Mouse (Mus musculus) cerebellum, adult 2 months (tissue): ENCODE measurements at regions not wholly inside any gene's neighbourhood (a gene's known extent, or its start where the extent isn't known, plus 50 kb on each side); places are given as distances from the start of the nearest gene placed in this dataset.

Experiments
- DNase-seq, 2 experiments: peaks; one replicate each; pipeline ENCODE4 v3.0.0; 2021
- H3K27ac ChIP-seq: fragments of 200-500 bp; 2 replicates; pipeline ENCODE4 v1.5.1; 2012; ENCODE audit warnings: low read length, control low read depth, inconsistent platforms; ENCODE audit not compliant: insufficient read depth
- H3K27me3 ChIP-seq: fragments of 200-500 bp; 2 replicates; pipeline ENCODE4 v1.6.1; 2012; ENCODE audit warnings: inconsistent platforms, mild to moderate bottlenecking, low read length, moderate library complexity; ENCODE audit not compliant: control insufficient read depth, insufficient read depth
- H3K4me1 ChIP-seq: fragments of 200-500 bp; 2 replicates; pipeline ENCODE4 v1.6.1; 2011; ENCODE audit warnings: low read length; ENCODE audit not compliant: control insufficient read depth, insufficient read depth
- H3K4me3 ChIP-seq: fragments of 200-500 bp; replicated peaks from 2 replicates; pipeline ENCODE3; 2011; ENCODE audit warnings: mild to moderate bottlenecking, low read depth, low read length, control low read depth; ENCODE audit not compliant: insufficient read depth
- CTCF ChIP-seq: fragments of 200-500 bp; IDR thresholded peaks from 2 replicates; pipeline ENCODE4 v1.5.1; 2011; ENCODE audit warnings: low read depth, mild to moderate bottlenecking, control low read depth, low read length, moderate library complexity, borderline replicate concordance; ENCODE audit not compliant: insufficient read depth
- POLR2A ChIP-seq: fragments of 200-500 bp; IDR thresholded peaks from 2 replicates; pipeline ENCODE4 v1.6.1; 2011; ENCODE audit warnings: low read length, control low read depth, borderline replicate concordance; ENCODE audit not compliant: insufficient read depth
- WGBS: fragments of 180-500 bp; shearing (Covaris S2); methylation state at CpG from one replicate; pipeline ENCODE4 v1.1.7; 2018; 5-methylcytosine and 5-hydroxymethylcytosine counted together

- TF ChIP-seq POLR2A (no peak), CTCF (no peak)
- 81% methylated on average over 3 of the region's 3 CpGs for WGBS
- H3K27ac ChIP-seq, result no peak overlapping the region
- no peak for DNase-seq
- H3K4me1 ChIP-seq, result no peaks in the 10 kb centered on the region
- H3K27me3 ChIP-seq, result no peaks in the 10 kb centered on the region
- no peak overlapping the region for H3K4me3 ChIP-seq
Observed at GRCm38 (mm10) chr3:132237344-132237743, 152.3 kb downstream of the Dkk2 start.

- no peak overlapping the region for H3K27ac ChIP-seq
- no peaks in the 10 kb centered on the region for H3K27me3 ChIP-seq
- DNase-seq, result no peak
- H3K4me3 ChIP-seq, result no peak overlapping the region
- no peaks in the 10 kb centered on the region for H3K4me1 ChIP-seq
- TF ChIP-seq CTCF (no peak), POLR2A (no peak)
- 91% methylated on average over 1 of the region's 1 CpGs for WGBS
Observed at GRCm38 (mm10) chr3:132257834-132258233, 172.7 kb downstream of the Dkk2 start.

DNA sequence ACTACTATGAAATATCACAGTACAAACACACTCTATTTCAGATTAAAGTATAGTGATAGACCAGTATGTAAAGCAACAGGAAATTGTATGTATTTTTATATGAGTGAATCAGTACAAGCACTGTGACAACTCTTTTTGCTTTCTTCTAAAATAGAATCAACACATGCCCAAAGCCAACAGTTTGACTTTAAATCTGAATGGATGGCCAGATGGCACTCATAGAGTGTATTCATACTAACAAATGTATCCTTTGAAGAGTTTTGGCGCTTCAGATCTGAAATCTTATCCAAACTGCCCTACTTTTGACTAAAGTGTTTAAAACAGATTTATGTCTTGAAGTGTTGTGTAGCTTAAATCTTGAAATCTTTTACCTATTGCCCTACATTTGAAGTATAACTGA is 184.5 kb downstream of the Dkk2 start:
- Histone ChIP-seq H3K4me1 (no peaks in the 10 kb centered on the region), H3K27ac (no peak overlapping the region), H3K4me3 (no peak overlapping the region), H3K27me3 (no peaks in the 10 kb centered on the region)
- 56% methylated on average over 1 of the region's 1 CpGs for WGBS
- TF ChIP-seq POLR2A (no peak), CTCF (no peak)
- no peak for DNase-seq

- 7% methylated on average over 10 of the region's 10 CpGs for WGBS
Observed at GRCm38 (mm10) chr3:132274786-132275185, 189.7 kb downstream of the Dkk2 start.

DNA sequence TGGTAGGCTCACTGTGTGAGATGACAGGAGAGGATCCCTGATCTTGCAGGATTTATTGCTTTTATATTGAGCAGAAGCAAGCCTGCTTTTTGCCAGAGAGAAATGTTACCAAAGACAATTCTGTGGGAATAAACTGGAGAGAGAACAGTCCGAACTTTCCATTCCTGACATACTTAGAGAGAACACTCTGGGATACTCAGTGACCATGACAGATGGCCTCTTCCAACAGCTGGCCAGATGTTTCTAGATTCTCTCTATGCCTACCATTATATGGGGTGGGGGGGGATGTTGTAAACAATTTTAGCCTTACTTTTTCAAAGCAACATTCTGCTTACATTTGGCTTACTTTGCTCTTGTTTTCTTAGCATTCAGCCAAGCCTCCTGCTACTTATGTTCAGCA is 192.7 kb downstream of the Dkk2 start:
- WGBS, result 86% methylated on average over 1 of the region's 1 CpGs
- no peak for TF ChIP-seq CTCF
- no peak for DNase-seq

More at GRCm38 (mm10) chr3:132274786-132275185, 189.7 kb downstream of the Dkk2 start:
- TF ChIP-seq POLR2A, result no peak
- TF ChIP-seq CTCF, result no peak
- Histone ChIP-seq H3K4me3 (no peak overlapping the region), H3K4me1 (no peaks in the 10 kb centered on the region), H3K27ac (no peak overlapping the region), H3K27me3 (no peaks in the 10 kb centered on the region)
- peak in 1 of 2 experiments; percentile 15 for DNase-seq

GRCm38 (mm10) chr3:132287714-132288113 is 202.6 kb downstream of the Dkk2 start:
- 81% methylated on average over 3 of the region's 3 CpGs for WGBS

More for the DNA sequence above, 192.7 kb downstream of the Dkk2 start:
- Histone ChIP-seq H3K4me3 (no peak overlapping the region), H3K27ac (no peak overlapping the region), H3K4me1 (no peaks in the 10 kb centered on the region), H3K27me3 (no peaks in the 10 kb centered on the region)

GRCm38 (mm10) chr3:132326961-132327360 is 241.9 kb downstream of the Dkk2 start:
- Histone ChIP-seq H3K27ac (no peak overlapping the region), H3K27me3 (no peaks in the 10 kb centered on the region), H3K4me3 (no peak overlapping the region), H3K4me1 (no peaks in the 10 kb centered on the region)
- TF ChIP-seq CTCF (no peak), POLR2A (no peak)
- 81% methylated on average over 4 of the region's 4 CpGs for WGBS
- DNase-seq, result no peak

More at GRCm38 (mm10) chr3:132287714-132288113, 202.6 kb downstream of the Dkk2 start:
- TF ChIP-seq CTCF (no peak), POLR2A (no peak)
- no peak for DNase-seq
- no peak overlapping the region for H3K27ac ChIP-seq
- H3K27me3 ChIP-seq, result no peaks in the 10 kb centered on the region
- no peaks in the 10 kb centered on the region for H3K4me1 ChIP-seq
- H3K4me3 ChIP-seq, result no peak overlapping the region

GRCm38 (mm10) chr3:132343625-132344024 is 258.5 kb downstream of the Dkk2 start:
- TF ChIP-seq POLR2A, result no peak
- no peak for TF ChIP-seq CTCF
- Histone ChIP-seq H3K4me1 (no peaks in the 10 kb centered on the region), H3K4me3 (no peak overlapping the region), H3K27ac (no peak overlapping the region), H3K27me3 (no peaks in the 10 kb centered on the region)
- DNase-seq, result no peak
- WGBS, result 53% methylated on average over 3 of the region's 3 CpGs
